Mouse (Mus musculus): ENCODE measurements around the gene Gria2. TPM values are rescaled to one million over a fixed set of nuclear protein-coding genes. Genes with fewer than 3 reads are reported as not detected.

Gria2 gene
- polyA plus RNA-seq, 1 experiment from 2014 or later = 1.6 TPM

- WGBS = 19% methylated on average over 6 of the region's 6 CpGs
- H3K27me3 ChIP-seq = peaks cover 29% of the 10 kb centered on the region
- H3K9ac ChIP-seq = no peak overlapping the region
- peaks cover 18% of the 10 kb centered on the region for H3K4me1 ChIP-seq
- H3K4me3 ChIP-seq (replicated peaks) = peak overlapping the region; percentile 43; the same call in 1 of the 2 replicates
- no peak for ATAC-seq (ENCODE audit: insufficient number of reproducible peaks, low FRiP score, low TSS enrichment, low read depth)
- no peaks in the 10 kb centered on the region for H3K36me3 ChIP-seq
- H3K4me2 ChIP-seq (replicated peaks) = peak overlapping the region; percentile 53; the same call in 1 of the 2 replicates
- H3K9me3 ChIP-seq (replicated peaks) = no peaks in the 10 kb centered on the region
- H3K27ac ChIP-seq (replicated peaks) = no peak overlapping the region
Measured at GRCm38 (mm10) chr3:80801827-80802310, 766 bp downstream of the Gria2 start.

- WGBS = 8% methylated on average over 33 of the region's 33 CpGs
- Histone ChIP-seq H3K9ac (no peak overlapping the region), H3K4me3 (replicated peaks) (peak overlapping the region; percentile 34), H3K27me3 (peaks cover 29% of the 10 kb centered on the region), H3K36me3 (no peaks in the 10 kb centered on the region), H3K4me1 (peaks cover 18% of the 10 kb centered on the region), H3K27ac (replicated peaks) (no peak overlapping the region), H3K4me2 (replicated peaks) (peak overlapping the region; percentile 53), H3K9me3 (replicated peaks) (no peaks in the 10 kb centered on the region)
- ATAC-seq (ENCODE audit: insufficient number of reproducible peaks, low FRiP score, low TSS enrichment, low read depth) = peak; percentile 51; the same call in 1 of the 2 replicates
Measured at GRCm38 (mm10) chr3:80800995-80801826, 1.4 kb downstream of the Gria2 start.

- Histone ChIP-seq H3K4me3 (replicated peaks) (peak overlapping the region; percentile 34), H3K4me1 (peaks cover 18% of the 10 kb centered on the region), H3K4me2 (replicated peaks) (peak overlapping the region; percentile 53), H3K9me3 (replicated peaks) (no peaks in the 10 kb centered on the region), H3K27ac (replicated peaks) (no peak overlapping the region), H3K27me3 (peaks cover 29% of the 10 kb centered on the region), H3K9ac (no peak overlapping the region), H3K36me3 (no peaks in the 10 kb centered on the region)
- no peak; the same call in 1 of the 2 replicates for ATAC-seq (ENCODE audit: insufficient number of reproducible peaks, low FRiP score, low TSS enrichment, low read depth)
- WGBS = 4% methylated on average over 29 of the region's 29 CpGs
Measured at GRCm38 (mm10) chr3:80800299-80800994, 2.2 kb downstream of the Gria2 start.

DNA sequence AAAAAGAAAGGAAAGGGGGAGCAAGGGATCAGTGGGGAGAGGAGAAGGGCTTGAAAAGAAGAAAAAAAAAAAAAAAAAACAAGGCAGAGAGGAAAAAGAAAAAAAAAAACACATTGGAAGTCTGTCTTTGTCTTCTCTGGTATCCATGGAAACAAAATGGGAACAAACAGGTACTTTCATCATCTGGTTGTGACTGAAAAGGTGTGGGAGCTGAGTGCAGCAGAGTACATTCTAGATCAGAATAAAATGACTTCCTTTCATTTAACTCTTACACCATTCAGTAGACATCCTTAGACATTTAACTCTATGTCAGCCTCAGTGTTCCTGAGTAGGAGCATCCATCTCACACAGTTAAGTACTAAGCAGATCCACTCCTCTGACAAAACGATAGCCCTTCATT lies 4.7 kb downstream of the Gria2 start:
- ATAC-seq (ENCODE audit: insufficient number of reproducible peaks, low FRiP score, low TSS enrichment, low read depth) = no peak
- 73% methylated on average over 1 of the region's 1 CpGs for WGBS
- Histone ChIP-seq H3K9me3 (replicated peaks) (no peaks in the 10 kb centered on the region), H3K4me1 (peaks cover 18% of the 10 kb centered on the region), H3K27me3 (peaks cover 29% of the 10 kb centered on the region), H3K9ac (no peak overlapping the region), H3K4me3 (replicated peaks) (no peak overlapping the region), H3K4me2 (replicated peaks) (no peak overlapping the region), H3K27ac (replicated peaks) (no peak overlapping the region), H3K36me3 (no peaks in the 10 kb centered on the region)

GRCm38 (mm10) chr3:80796764-80797163 lies 5.9 kb downstream of the Gria2 start:
- Histone ChIP-seq H3K9ac (no peak overlapping the region), H3K27me3 (peaks cover 18% of the 10 kb centered on the region), H3K4me3 (replicated peaks) (no peak overlapping the region), H3K4me1 (peaks cover 12% of the 10 kb centered on the region), H3K4me2 (replicated peaks) (no peak overlapping the region), H3K27ac (replicated peaks) (no peak overlapping the region), H3K9me3 (replicated peaks) (no peaks in the 10 kb centered on the region), H3K36me3 (no peaks in the 10 kb centered on the region)
- no peak for ATAC-seq (ENCODE audit: insufficient number of reproducible peaks, low FRiP score, low TSS enrichment, low read depth)

DNA sequence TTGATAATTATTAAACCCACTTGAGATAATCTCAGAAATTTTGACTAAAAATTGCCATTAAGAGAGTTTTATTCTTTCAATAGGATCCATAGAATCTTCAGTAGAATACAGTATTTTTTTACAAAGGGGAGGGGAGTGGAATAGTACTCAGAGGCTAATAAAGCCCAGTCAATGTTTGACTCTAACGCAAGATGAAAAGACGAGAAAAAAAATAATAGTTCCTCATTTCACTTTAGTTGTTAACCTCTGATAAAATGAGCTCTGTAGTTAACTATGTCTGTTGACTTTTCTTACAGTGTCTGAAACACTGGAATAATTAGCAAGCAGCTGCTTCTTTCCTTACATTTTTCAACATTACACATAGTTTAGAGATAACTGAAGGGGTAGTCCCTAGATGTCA lies 7.4 kb downstream of the Gria2 start:
- H3K9me3 ChIP-seq (replicated peaks) = no peaks in the 10 kb centered on the region
- no peak overlapping the region for H3K4me2 ChIP-seq (replicated peaks)
- no peak overlapping the region for H3K4me3 ChIP-seq (replicated peaks)
- H3K9ac ChIP-seq = no peak overlapping the region
- H3K36me3 ChIP-seq = no peaks in the 10 kb centered on the region
- ATAC-seq (ENCODE audit: insufficient number of reproducible peaks, low FRiP score, low TSS enrichment, low read depth) = no peak
- H3K4me1 ChIP-seq = peaks cover 3% of the 10 kb centered on the region
- H3K27me3 ChIP-seq = peaks cover 3% of the 10 kb centered on the region
- whole genome bisulfite sequencing = 86% methylated on average over 2 of the region's 2 CpGs
- H3K27ac ChIP-seq (replicated peaks) = no peak overlapping the region

GRCm38 (mm10) chr3:80787116-80787744 lies 15.4 kb downstream of the Gria2 start:
- H3K9me3 ChIP-seq (replicated peaks) = no peaks in the 10 kb centered on the region
- H3K9ac ChIP-seq = no peak overlapping the region
- no peak overlapping the region for H3K27ac ChIP-seq (replicated peaks)
- 60% methylated on average over 3 of the region's 3 CpGs for WGBS
- no peaks in the 10 kb centered on the region for H3K4me1 ChIP-seq
- H3K4me2 ChIP-seq (replicated peaks) = no peak overlapping the region
- H3K27me3 ChIP-seq = no peaks in the 10 kb centered on the region
- H3K36me3 ChIP-seq = no peaks in the 10 kb centered on the region
- no peak for ATAC-seq (ENCODE audit: insufficient number of reproducible peaks, low FRiP score, low TSS enrichment, low read depth)
- no peak overlapping the region for H3K4me3 ChIP-seq (replicated peaks)

- H3K4me2 ChIP-seq (replicated peaks) = no peak overlapping the region
- H3K27me3 ChIP-seq = no peaks in the 10 kb centered on the region
- no peak overlapping the region for H3K27ac ChIP-seq (replicated peaks)
- ATAC-seq (ENCODE audit: insufficient number of reproducible peaks, low FRiP score, low TSS enrichment, low read depth) = no peak
- H3K9ac ChIP-seq = no peak overlapping the region
- H3K9me3 ChIP-seq (replicated peaks) = no peaks in the 10 kb centered on the region
- no peak overlapping the region for H3K4me3 ChIP-seq (replicated peaks)
- H3K4me1 ChIP-seq = no peaks in the 10 kb centered on the region
- H3K36me3 ChIP-seq = no peaks in the 10 kb centered on the region
Measured at GRCm38 (mm10) chr3:80781144-80781530, 21.5 kb downstream of the Gria2 start.

DNA sequence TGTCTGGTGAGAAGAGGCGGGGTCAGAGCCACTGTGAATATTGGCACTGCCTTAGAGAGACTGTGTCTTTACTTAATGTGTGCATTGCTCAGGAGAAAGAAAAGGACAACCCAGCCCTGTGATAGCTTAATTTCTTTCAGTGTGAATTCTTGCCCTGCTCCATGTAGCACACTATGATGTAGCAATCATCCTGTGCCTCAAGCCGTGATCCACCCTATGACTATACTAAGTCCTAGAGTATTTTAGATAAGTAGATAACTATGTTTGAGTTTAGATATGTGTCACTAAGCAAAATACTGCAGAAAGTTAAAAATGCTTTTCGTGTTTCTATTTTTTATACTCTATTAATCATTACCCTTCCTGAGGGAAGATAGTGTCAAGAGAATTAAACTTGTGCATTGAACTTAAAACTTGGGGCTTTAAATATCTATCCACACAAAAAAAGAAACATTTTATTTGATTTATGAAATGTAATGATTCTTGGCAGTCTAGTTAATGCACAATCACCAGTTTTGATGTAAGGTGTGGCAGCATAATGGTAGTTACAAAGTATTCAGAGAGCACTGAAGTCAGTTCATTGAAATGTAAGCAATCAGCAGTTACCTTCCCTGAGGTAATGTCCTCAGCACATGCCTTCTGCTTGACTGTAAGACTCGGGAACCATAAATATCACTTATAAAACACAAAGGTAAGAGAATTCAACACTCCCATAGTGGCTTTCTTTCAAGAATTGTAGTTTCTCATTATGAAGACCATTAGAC lies 22.1 kb downstream of the Gria2 start:
- Histone ChIP-seq H3K4me2 (replicated peaks) (no peak overlapping the region), H3K9ac (no peak overlapping the region), H3K9me3 (replicated peaks) (no peaks in the 10 kb centered on the region), H3K4me3 (replicated peaks) (no peak overlapping the region), H3K27me3 (no peaks in the 10 kb centered on the region), H3K36me3 (no peaks in the 10 kb centered on the region), H3K4me1 (no peaks in the 10 kb centered on the region), H3K27ac (replicated peaks) (no peak overlapping the region)
- 72% methylated on average over 4 of the region's 4 CpGs for WGBS
- no peak for ATAC-seq (ENCODE audit: insufficient number of reproducible peaks, low FRiP score, low TSS enrichment, low read depth)

GRCm38 (mm10) chr3:80776628-80777027 lies 26.0 kb downstream of the Gria2 start:
- no peaks in the 10 kb centered on the region for H3K36me3 ChIP-seq
- no peaks in the 10 kb centered on the region for H3K4me1 ChIP-seq
- WGBS = 63% methylated on average over 2 of the region's 2 CpGs
- H3K27me3 ChIP-seq = no peaks in the 10 kb centered on the region
- no peak overlapping the region for H3K4me2 ChIP-seq (replicated peaks)
- H3K9ac ChIP-seq = no peak overlapping the region
- no peak for ATAC-seq (ENCODE audit: insufficient number of reproducible peaks, low FRiP score, low TSS enrichment, low read depth)
- no peak overlapping the region for H3K27ac ChIP-seq (replicated peaks)
- no peak overlapping the region for H3K4me3 ChIP-seq (replicated peaks)
- H3K9me3 ChIP-seq (replicated peaks) = no peaks in the 10 kb centered on the region

GRCm38 (mm10) chr3:80775971-80776370 lies 26.7 kb downstream of the Gria2 start:
- no peaks in the 10 kb centered on the region for H3K4me1 ChIP-seq
- no peak overlapping the region for H3K4me2 ChIP-seq (replicated peaks)
- H3K27me3 ChIP-seq = no peaks in the 10 kb centered on the region
- H3K27ac ChIP-seq (replicated peaks) = no peak overlapping the region
- no peaks in the 10 kb centered on the region for H3K9me3 ChIP-seq (replicated peaks)
- no peak overlapping the region for H3K9ac ChIP-seq
- 85% methylated on average over 4 of the region's 4 CpGs for WGBS
- no peaks in the 10 kb centered on the region for H3K36me3 ChIP-seq
- H3K4me3 ChIP-seq (replicated peaks) = no peak overlapping the region
- no peak for ATAC-seq (ENCODE audit: insufficient number of reproducible peaks, low FRiP score, low TSS enrichment, low read depth)

Measured in embryonic facial prominence, embryonic 15.5 days (tissue).